Mouse (Mus musculus) left cerebral cortex, postnatal 25 days (tissue): Measurements from ENCODE around the gene Wfdc3. TPM values are rescaled to one million over a fixed set of nuclear protein-coding genes. Genes with fewer than 3 reads are reported as not detected.
A peak's percentile ranks its signal among the peaks of the same experiment; 100 is the strongest.

Source experiments
- DNase-seq, 2 experiments: peaks; one replicate each; pipeline ENCODE4 v3.0.0; 2022; ENCODE audit warnings: low spot score in 2 of 2, mixed read lengths in 1 of 2
- intact Hi-C: fragments of 180-260 bp; cut with DNase I; formaldehyde crosslinking; loops from one replicate; pipeline ENCODE4 v1.15.1; 2025
- total RNA-seq, 2 experiments: library from RNA; stranded (reverse); gene quantifications; 2 replicates each; pipeline ENCODE4 v1.2.3; 2021

Wfdc3 gene
- total RNA-seq, result 1 to 10 TPM; 1.6 to 1.9 TPM

DNA sequence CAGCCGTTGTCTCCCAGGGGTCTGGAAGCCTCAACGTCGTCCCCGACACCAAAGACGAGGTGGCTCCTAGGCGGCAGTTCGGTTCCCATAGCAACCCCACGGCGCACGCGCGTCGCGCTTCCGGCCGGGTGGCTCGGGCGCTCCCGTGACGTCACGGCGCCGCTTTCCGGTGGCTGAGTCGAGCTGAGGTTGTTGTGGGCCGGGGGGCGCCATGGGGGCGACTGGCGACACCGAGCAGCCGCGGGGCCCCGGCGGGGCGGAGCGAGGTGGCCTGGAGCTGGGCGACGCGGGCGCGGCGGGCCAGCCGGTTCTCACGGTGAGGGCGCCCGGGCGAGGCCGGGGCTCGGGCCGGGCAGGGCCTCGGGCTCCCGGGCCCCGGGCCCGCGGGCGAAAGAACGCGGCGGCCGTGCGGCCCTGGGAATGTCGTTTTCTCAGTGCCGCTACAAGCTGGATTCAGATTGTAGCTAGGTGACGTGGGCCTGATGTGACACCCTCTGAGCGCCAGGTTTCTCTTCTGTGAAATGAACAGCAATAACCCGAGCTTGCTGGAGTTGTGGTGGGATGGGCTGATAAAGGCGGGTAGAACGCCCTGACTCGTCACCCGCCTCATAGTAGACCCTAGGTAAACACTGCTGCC, at the start of gene Wfdc3, which contains the start of gene Dnttip1:
TSS of gene Wfdc3 (minus strand) at position 89 of the 637 bp plus-strand sequence.
TSS of gene Dnttip1 (plus strand) at position 141 of the 637 bp plus-strand sequence.
- DNase-seq, result peak; percentile 96 to 97
- intact Hi-C loops, result no loop called here

DNA sequence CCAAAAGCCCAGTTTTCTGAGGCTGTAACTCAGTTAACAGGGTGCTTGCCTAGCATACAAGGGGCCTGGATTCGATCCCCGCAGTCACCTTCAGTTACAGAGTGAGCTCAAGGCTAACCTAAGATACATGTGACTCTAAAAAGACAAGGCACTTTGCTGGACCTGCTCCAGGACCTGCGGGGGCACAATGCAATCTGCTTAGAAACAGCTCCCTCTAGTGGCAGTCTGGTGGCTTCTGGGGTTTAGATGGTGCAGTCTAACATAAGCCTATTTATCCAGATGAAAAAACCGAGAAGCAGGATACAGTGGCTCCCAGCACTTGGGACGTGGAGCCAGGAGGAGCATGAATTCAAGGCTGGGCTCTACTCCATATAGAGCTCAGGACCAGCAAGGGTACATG, 48.6 kb upstream of the Wfdc3 start:
- intact Hi-C loops, result no loop called here
- DNase-seq, result peak; percentile 80 to 90

DNA sequence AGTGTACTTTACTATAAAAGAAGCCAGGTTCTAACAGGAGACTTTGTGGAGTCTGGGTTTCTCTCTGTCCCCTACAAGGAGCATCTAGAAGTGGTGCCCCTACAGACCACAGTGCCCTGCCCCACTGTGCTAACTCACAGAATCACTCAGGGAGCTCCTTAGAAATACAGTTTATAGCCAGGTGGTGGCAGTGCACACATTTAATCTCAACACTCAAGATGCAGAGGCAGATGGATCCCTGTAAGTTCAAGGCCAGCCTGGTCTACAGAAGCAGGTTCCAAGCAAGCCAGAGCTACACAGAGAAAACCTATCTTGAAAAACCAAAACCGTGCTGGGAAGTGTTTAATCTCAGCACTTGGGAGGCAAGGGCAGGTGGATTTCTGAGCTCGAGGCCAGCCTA, 48.0 kb upstream of the Wfdc3 start:
- DNase-seq, result no peak

GRCm38 (mm10) chr2:164793236-164793635, 47.5 kb upstream of the Wfdc3 start:
- intact Hi-C loops, result no loop called here
- peak in 1 of 2 experiments; percentile 70 for DNase-seq

More for the DNA sequence above, 48.0 kb upstream of the Wfdc3 start:
- intact Hi-C loops, result no loop called here

- intact Hi-C loops, result no loop called here
- DNase-seq, result no peak
Measured at GRCm38 (mm10) chr2:164792400-164793190, 46.9 kb upstream of the Wfdc3 start.

DNA sequence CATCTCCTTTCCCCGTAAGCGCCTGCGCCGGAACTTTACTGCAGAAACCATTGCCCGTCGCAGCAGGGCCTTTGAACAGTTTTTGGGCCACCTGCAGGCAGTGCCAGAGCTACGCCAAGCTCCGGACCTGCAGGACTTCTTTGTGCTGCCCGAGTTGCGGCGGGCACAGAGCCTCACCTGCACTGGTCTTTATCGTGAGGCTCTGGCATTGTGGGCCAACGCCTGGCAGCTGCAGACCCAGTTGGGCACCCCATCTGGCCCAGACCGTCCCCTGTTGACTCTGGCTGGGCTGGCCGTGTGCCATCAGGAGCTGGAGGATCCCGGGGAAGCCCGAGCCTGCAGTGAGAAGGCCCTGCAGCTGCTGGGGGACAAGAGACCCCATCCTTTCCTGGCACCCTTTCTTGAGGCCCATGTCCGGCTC, 46.1 kb upstream of the Wfdc3 start:
- DNase-seq, result no peak
- intact Hi-C loops, result no loop called here

DNA sequence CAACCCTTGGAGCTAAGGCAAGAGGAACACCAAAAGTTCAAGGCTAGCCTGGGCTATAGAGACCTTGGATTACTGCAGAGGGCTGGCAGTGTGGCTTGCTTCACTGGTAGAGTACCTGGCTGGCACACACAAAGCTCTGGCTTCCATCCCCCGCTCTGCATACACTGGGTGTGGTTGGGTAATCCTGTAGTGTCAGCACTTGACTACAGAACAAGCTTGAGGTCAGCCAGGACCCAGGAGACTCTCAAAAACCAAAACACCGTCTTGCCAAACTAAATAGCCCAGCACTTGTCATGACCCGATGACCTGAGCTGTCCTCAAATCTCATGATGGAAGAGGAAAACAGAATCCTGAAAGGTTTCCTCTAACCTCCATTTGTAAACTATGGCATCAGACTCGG, 44.7 kb upstream of the Wfdc3 start:
- no peak for DNase-seq
- intact Hi-C loops, result no loop called here

DNA sequence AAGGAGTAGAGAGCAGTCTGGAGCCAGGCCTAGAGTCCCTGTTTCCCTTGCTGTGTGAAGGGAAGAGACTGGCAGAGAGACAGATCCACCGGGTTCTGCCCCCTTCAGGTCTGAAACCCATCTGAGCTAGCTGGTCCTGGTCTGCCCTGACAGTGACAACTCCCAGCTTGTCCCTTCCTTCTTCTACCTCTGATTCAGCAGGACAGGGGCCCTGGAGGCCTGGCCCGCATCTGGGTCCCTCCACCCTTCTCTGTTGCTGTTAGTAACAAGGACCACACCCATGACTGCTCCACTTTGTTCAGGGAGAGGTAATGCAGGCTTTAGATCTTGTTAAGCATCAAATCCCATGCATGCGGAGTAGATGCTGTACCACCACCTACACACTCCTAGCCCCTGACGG, 42.7 kb upstream of the Wfdc3 start:
- intact Hi-C loops, result no loop called here
- no peak for DNase-seq

GRCm38 (mm10) chr2:164787779-164788178, 42.0 kb upstream of the Wfdc3 start:
- intact Hi-C loops, result no loop called here
- no peak for DNase-seq

- no peak for DNase-seq
- intact Hi-C loops, result no loop called here
Measured at GRCm38 (mm10) chr2:164787032-164787431, 41.3 kb upstream of the Wfdc3 start.

DNA sequence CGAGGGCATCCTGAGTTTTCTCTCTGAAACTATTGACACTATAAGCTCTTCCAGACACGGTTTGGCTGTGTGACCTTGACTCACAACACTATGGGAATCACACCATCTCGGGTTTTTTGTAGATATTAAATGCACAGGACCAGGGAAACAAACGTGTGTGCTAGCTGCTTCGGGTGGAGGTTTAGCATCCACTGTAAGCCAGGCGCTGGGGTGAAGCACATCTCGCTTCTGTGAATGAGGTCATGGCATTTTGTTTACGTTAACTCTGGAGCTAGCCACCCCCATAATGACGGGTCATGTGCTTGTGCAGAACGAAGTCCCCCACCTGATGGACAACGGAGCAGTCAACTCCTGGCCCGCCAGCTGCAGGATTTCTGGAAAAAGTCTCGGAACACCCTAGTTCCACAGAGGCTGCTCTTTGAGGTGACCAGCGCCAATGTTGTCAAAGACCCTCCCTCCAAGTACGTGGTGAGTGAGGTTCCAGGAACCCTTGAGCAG, 40.7 kb upstream of the Wfdc3 start:
- DNase-seq, result no peak
- intact Hi-C loops, result no loop called here

DNA sequence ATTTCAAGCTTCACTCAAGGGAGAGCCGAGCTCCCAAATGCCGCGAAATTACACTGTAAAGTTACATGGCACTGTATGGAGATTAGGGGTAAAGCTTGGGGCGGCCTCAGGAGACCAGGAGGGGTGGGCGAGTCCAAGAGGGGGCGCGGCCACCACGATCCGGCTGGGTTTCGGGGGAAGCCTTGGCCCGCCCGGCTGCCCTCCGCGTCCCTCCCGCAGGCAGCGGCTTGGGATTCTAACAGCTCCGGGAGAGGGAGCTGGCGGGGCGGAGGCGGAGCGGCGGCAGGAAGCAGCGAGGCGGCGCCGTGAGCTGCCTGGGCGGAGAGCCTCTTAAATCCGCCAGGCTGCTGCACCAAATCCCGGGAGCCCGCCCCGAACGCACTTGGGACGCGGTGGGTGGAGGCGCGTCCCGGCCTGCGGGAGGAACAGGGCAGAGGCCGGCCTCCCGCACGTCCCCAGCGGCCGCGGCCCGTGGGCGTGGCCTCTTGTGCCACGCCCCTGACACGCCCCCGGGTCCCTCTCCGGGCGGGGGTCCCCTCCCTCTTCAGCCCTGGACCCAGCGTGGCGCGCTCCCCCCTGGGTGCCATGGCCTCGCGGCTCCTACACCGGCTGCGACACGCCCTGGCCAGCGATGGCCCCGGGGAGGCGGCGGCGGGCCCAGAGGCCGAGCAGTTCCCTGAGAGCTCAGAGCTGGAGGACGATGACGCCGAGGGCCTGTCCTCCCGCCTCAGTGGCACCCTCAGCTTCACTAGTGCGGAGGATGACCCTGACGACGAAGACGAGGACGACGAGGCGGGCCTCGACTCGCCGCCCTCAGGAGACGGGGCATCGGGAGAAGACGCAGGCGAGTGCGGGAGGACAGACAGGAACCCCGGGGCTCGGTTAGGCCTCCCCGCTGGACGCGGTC, 40.0 kb upstream of the Wfdc3 start, which contains the start of gene Snx21:
TSS of gene Snx21 (plus strand) at position 343 of the 907 bp plus-strand sequence.
- intact Hi-C loops, result no loop called here
- DNase-seq, result peak; percentile 84 to 89

- intact Hi-C loops, result no loop called here
- DNase-seq, result no peak
Measured at GRCm38 (mm10) chr2:164784869-164785420, 39.2 kb upstream of the Wfdc3 start.

DNA sequence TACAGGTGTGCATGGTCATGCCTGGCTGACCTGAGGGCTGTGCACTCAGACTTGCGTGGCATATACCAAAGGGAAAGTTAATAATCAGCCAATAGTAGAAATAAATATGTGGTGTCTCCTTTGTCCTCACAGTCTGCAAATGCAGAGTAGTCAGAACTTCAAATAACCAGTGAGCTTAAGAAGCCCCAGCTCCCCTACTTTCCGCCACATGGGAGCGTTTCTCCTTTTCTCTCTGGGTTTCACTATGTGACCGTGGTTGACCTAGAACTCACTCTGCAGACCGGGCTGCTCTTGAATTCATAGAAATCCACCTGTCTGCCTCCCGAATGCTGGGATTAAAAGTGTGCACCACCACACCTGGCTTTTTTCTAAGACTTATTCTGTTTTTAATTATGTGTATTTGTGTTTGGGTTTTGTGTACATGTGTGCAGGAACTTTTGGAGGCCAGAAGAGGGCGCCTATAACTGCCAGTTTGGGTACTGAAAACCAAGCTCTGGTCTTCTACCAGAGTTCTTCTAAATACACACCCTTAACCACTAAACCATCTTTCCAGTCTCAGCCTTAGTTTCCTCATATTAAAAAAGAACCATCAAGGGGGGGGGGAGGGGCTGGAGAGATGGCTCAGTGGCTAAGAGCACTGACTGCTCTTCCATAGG, 38.3 kb upstream of the Wfdc3 start:
- DNase-seq, result no peak
- intact Hi-C loops, result no loop called here

DNA sequence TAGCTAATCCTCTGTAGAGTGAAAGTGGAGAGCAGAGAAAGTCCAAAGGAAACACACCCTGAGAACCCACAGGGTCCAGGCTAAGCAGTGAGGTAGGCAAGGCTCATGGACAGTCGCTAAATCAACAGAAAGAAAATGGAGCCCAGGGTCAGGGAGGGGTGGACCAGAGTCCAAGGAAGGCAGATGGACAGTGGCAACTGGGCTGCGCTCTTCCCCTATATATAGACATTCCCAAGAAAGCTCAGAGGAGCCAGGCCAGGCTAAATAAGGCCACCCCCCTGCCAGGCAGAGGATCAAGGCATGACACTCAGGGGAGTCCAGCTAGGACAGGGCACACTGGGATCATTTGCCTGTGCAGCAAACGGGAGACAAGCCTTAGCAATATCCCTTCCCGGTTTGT, 36.1 kb upstream of the Wfdc3 start:
- intact Hi-C loops, result no loop called here
- DNase-seq, result no peak

- intact Hi-C loops, result no loop called here
- DNase-seq, result no peak
Measured at GRCm38 (mm10) chr2:164779481-164780086, 33.9 kb upstream of the Wfdc3 start, which contains the start of gene Tnnc2. Tnnc2 (minus strand) TSS chr2:164779967.

GRCm38 (mm10) chr2:164778809-164779208, 33.1 kb upstream of the Wfdc3 start:
- no peak for DNase-seq
- intact Hi-C loops, result no loop called here

- no peak for DNase-seq
- intact Hi-C loops, result no loop called here
Measured at GRCm38 (mm10) chr2:164778015-164778287, 32.2 kb upstream of the Wfdc3 start.
